Mouse (Mus musculus) forebrain, embryonic 13.5 days (tissue): ENCODE results near the gene Olfr485. TPM values are rescaled to one million over a fixed set of nuclear protein-coding genes. Genes with fewer than 3 reads are reported as not detected.

Source experiments
- polyA plus RNA-seq: library from polyadenylated mRNA; unstranded; fragments of >200 nt; fragmentation: Nextera tagmentation; extraction: Ambion mirVana; gene quantifications from 2 replicates; pipeline ENCODE4 v1.2.1, GENCODE M21; 2015

Gene Olfr485
- polyA plus RNA-seq, 1 experiment from 2014 or later: not detected

Other genes starting within 250 kb of the Olfr485 start
- gene Olfr473, start 229.4 kb downstream of the Olfr485 start, polyA plus RNA-seq: not detected in 2 replicates
- gene Olfr474, start 205.2 kb downstream of the Olfr485 start, polyA plus RNA-seq: not detected in 2 replicates
- not detected in 2 replicates for gene Olfr476, start 195.1 kb downstream of the Olfr485 start, polyA plus RNA-seq
- not detected in 2 replicates for gene Olfr477, start 173.2 kb downstream of the Olfr485 start, polyA plus RNA-seq
- gene Olfr478, start 125.9 kb downstream of the Olfr485 start, polyA plus RNA-seq: not detected in 2 replicates
- gene Olfr479, start 109.2 kb downstream of the Olfr485 start, polyA plus RNA-seq: not detected in 2 replicates
- gene Olfr480, start 92.5 kb downstream of the Olfr485 start, polyA plus RNA-seq: not detected in 2 replicates
- not detected in 2 replicates for gene Olfr481, start 80.0 kb downstream of the Olfr485 start, polyA plus RNA-seq
- 0.08 and 0.13 TPM in 2 replicates for gene Olfr482, start 62.3 kb downstream of the Olfr485 start, polyA plus RNA-seq
- not detected in 2 replicates for gene Olfr483, start 59.0 kb downstream of the Olfr485 start, polyA plus RNA-seq
- not detected in 2 replicates for gene Olfr484, start 32.4 kb downstream of the Olfr485 start, polyA plus RNA-seq
- not detected in 2 replicates for gene Olfr486, start 12.9 kb upstream of the Olfr485 start, polyA plus RNA-seq
- not detected in 2 replicates for gene Olfr487, start 54.8 kb upstream of the Olfr485 start, polyA plus RNA-seq
- gene Olfr488, start 98.5 kb upstream of the Olfr485 start, polyA plus RNA-seq: not detected in 2 replicates
- gene Olfr490, start 129.1 kb upstream of the Olfr485 start, polyA plus RNA-seq: not detected in 2 replicates
- not detected in 2 replicates for gene Olfr491, start 153.6 kb upstream of the Olfr485 start, polyA plus RNA-seq
- not detected in 2 replicates for gene Olfr492, start 163.8 kb upstream of the Olfr485 start, polyA plus RNA-seq
- gene Olfr493, start 187.1 kb upstream of the Olfr485 start, polyA plus RNA-seq: not detected in 2 replicates
- gene Olfr494, start 205.5 kb upstream of the Olfr485 start, polyA plus RNA-seq: not detected in 2 replicates
- not detected in 2 replicates for gene Olfr495, start 233.3 kb upstream of the Olfr485 start, polyA plus RNA-seq